Mouse (Mus musculus) neural tube, embryonic 12.5 days (tissue): ENCODE measurements at regions not wholly inside any gene's neighbourhood (a gene's known extent, or its start where the extent isn't known, plus 50 kb on each side); places are given as distances from the start of the nearest gene placed in this dataset.
A peak's percentile ranks its signal among the peaks of the same experiment; 100 is the strongest.

Experiments used
- ATAC-seq: fragments of 200-750 bp; cut with Nextera tagmentation; 2 replicates; pipeline ENCODE4 v1.8.0; 2017; ENCODE audit warnings: low read depth, mild to moderate bottlenecking, moderate TSS enrichment, moderate library complexity; ENCODE audit not compliant: low FRiP score
- H3K27ac ChIP-seq: fragments of 300-500 bp; sonication (generic); 2 replicates; pipeline ENCODE4 v1.5.1; 2016
- H3K27me3 ChIP-seq: fragments of 300-500 bp; sonication (generic); replicated peaks from 2 replicates; pipeline ENCODE4 v1.6.1; 2016; ENCODE audit warnings: mild to moderate bottlenecking
- H3K36me3 ChIP-seq: fragments of 300-500 bp; sonication (generic); 2 replicates; pipeline ENCODE4 v1.6.1; 2016; ENCODE audit warnings: mild to moderate bottlenecking
- H3K4me1 ChIP-seq: fragments of 300-500 bp; sonication (generic); 2 replicates; pipeline ENCODE4 v1.6.1; 2016
- H3K4me2 ChIP-seq: fragments of 300-500 bp; sonication (generic); replicated peaks from 2 replicates; pipeline ENCODE4 v1.6.1; 2016; ENCODE audit warnings: mild to moderate bottlenecking
- H3K4me3 ChIP-seq: fragments of 300-500 bp; sonication (generic); 2 replicates; pipeline ENCODE4 v1.5.1; 2016
- H3K9ac ChIP-seq: fragments of 300-500 bp; sonication (generic); 2 replicates; pipeline ENCODE4 v1.6.1; 2016; ENCODE audit warnings: mild to moderate bottlenecking
- H3K9me3 ChIP-seq: fragments of 300-500 bp; sonication (generic); 2 replicates; pipeline ENCODE4 v1.6.1; 2016; ENCODE audit warnings: mild to moderate bottlenecking
- WGBS: fragments of 180-500 bp; shearing (Covaris S2); methylation state at CpG from one replicate; pipeline ENCODE4 v1.1.7; 2016; 5-methylcytosine and 5-hydroxymethylcytosine counted together

GRCm38 (mm10) chr1:73190832-73191231 is 175.1 kb upstream of the Tnp1 start:
- Histone ChIP-seq H3K9me3 (no peaks in the 10 kb centered on the region), H3K4me2 (no peak overlapping the region), H3K9ac (no peak overlapping the region), H3K4me1 (no peaks in the 10 kb centered on the region), H3K27me3 (no peaks in the 10 kb centered on the region), H3K36me3 (no peaks in the 10 kb centered on the region), H3K4me3 (no peak overlapping the region), H3K27ac (no peak overlapping the region)
- no peak for ATAC-seq
- WGBS: 56% methylated on average over 5 of the region's 5 CpGs

- no peaks in the 10 kb centered on the region for H3K36me3 ChIP-seq
- H3K4me2 ChIP-seq: no peak overlapping the region
- no peak overlapping the region for H3K9ac ChIP-seq
- H3K27me3 ChIP-seq: no peaks in the 10 kb centered on the region
- no peak overlapping the region for H3K4me3 ChIP-seq
- H3K27ac ChIP-seq: no peak overlapping the region
- WGBS: 64% methylated on average over 2 of the region's 2 CpGs
- no peaks in the 10 kb centered on the region for H3K4me1 ChIP-seq
- no peak for ATAC-seq
- H3K9me3 ChIP-seq: no peaks in the 10 kb centered on the region
These were observed 173.1 kb upstream of the Tnp1 start for GRCm38 (mm10) chr1:73188796-73189195.

- no peak overlapping the region for H3K27ac ChIP-seq
- no peaks in the 10 kb centered on the region for H3K27me3 ChIP-seq
- no peak overlapping the region for H3K4me2 ChIP-seq
- H3K36me3 ChIP-seq: no peaks in the 10 kb centered on the region
- H3K9me3 ChIP-seq: no peaks in the 10 kb centered on the region
- no peak overlapping the region for H3K9ac ChIP-seq
- H3K4me1 ChIP-seq: no peaks in the 10 kb centered on the region
- 89% methylated on average over 6 of the region's 6 CpGs for WGBS
- H3K4me3 ChIP-seq: no peak overlapping the region
- ATAC-seq: no peak
These were observed 168.8 kb upstream of the Tnp1 start for GRCm38 (mm10) chr1:73184477-73184876.

- WGBS: 85% methylated on average over 3 of the region's 3 CpGs
These were observed 163.1 kb upstream of the Tnp1 start for GRCm38 (mm10) chr1:73178810-73179209.

GRCm38 (mm10) chr1:73177076-73177475 is 161.4 kb upstream of the Tnp1 start:
- no peak overlapping the region for H3K27ac ChIP-seq
- no peaks in the 10 kb centered on the region for H3K36me3 ChIP-seq
- no peak overlapping the region for H3K4me2 ChIP-seq
- no peak overlapping the region for H3K4me3 ChIP-seq
- H3K27me3 ChIP-seq: no peaks in the 10 kb centered on the region
- WGBS: 91% methylated on average over 3 of the region's 3 CpGs
- H3K4me1 ChIP-seq: no peaks in the 10 kb centered on the region
- ATAC-seq: no peak
- H3K9ac ChIP-seq: no peak overlapping the region
- no peaks in the 10 kb centered on the region for H3K9me3 ChIP-seq

More at GRCm38 (mm10) chr1:73178810-73179209, 163.1 kb upstream of the Tnp1 start:
- ATAC-seq: no peak
- no peak overlapping the region for H3K4me3 ChIP-seq
- no peaks in the 10 kb centered on the region for H3K36me3 ChIP-seq
- H3K27ac ChIP-seq: no peak overlapping the region
- H3K4me2 ChIP-seq: no peak overlapping the region
- H3K9me3 ChIP-seq: no peaks in the 10 kb centered on the region
- H3K4me1 ChIP-seq: no peaks in the 10 kb centered on the region
- H3K9ac ChIP-seq: no peak overlapping the region
- no peaks in the 10 kb centered on the region for H3K27me3 ChIP-seq

GRCm38 (mm10) chr1:73170668-73171008 is 154.9 kb upstream of the Tnp1 start:
- no peak for ATAC-seq
- H3K9me3 ChIP-seq: no peaks in the 10 kb centered on the region
- peaks cover 16% of the 10 kb centered on the region for H3K4me1 ChIP-seq
- H3K4me3 ChIP-seq: no peak overlapping the region
- 53% methylated on average over 3 of the region's 3 CpGs for WGBS
- H3K27me3 ChIP-seq: no peaks in the 10 kb centered on the region
- H3K36me3 ChIP-seq: no peaks in the 10 kb centered on the region
- H3K9ac ChIP-seq: no peak overlapping the region
- H3K4me2 ChIP-seq: no peak overlapping the region
- no peak overlapping the region for H3K27ac ChIP-seq

GRCm38 (mm10) chr1:73169929-73170667 is 154.4 kb upstream of the Tnp1 start:
- no peaks in the 10 kb centered on the region for H3K27me3 ChIP-seq
- no peaks in the 10 kb centered on the region for H3K9me3 ChIP-seq
- H3K9ac ChIP-seq: no peak overlapping the region
- peak; percentile 79 for ATAC-seq
- peaks cover 16% of the 10 kb centered on the region for H3K4me1 ChIP-seq
- 29% methylated on average over 6 of the region's 6 CpGs for WGBS
- no peak overlapping the region for H3K27ac ChIP-seq
- no peak overlapping the region for H3K4me3 ChIP-seq
- no peaks in the 10 kb centered on the region for H3K36me3 ChIP-seq
- no peak overlapping the region for H3K4me2 ChIP-seq

GRCm38 (mm10) chr1:73169077-73169869 is 153.6 kb upstream of the Tnp1 start:
- H3K4me1 ChIP-seq: peaks cover 16% of the 10 kb centered on the region
- H3K36me3 ChIP-seq: no peaks in the 10 kb centered on the region
- peak; percentile 77 for ATAC-seq
- 36% methylated on average over 10 of the region's 10 CpGs for WGBS
- no peak overlapping the region for H3K4me3 ChIP-seq
- H3K27ac ChIP-seq: no peak overlapping the region
- H3K27me3 ChIP-seq: no peaks in the 10 kb centered on the region
- H3K4me2 ChIP-seq: no peak overlapping the region
- H3K9ac ChIP-seq: no peak overlapping the region
- H3K9me3 ChIP-seq: no peaks in the 10 kb centered on the region

GRCm38 (mm10) chr1:73160199-73160598 is 144.5 kb upstream of the Tnp1 start:
- Histone ChIP-seq H3K4me2 (no peak overlapping the region), H3K9me3 (no peaks in the 10 kb centered on the region), H3K4me1 (no peaks in the 10 kb centered on the region), H3K27me3 (no peaks in the 10 kb centered on the region), H3K4me3 (no peak overlapping the region), H3K9ac (no peak overlapping the region), H3K36me3 (no peaks in the 10 kb centered on the region), H3K27ac (no peak overlapping the region)
- ATAC-seq: no peak
- 91% methylated on average over 3 of the region's 3 CpGs for WGBS

GRCm38 (mm10) chr1:73159405-73159976 is 143.8 kb upstream of the Tnp1 start:
- 84% methylated on average over 7 of the region's 7 CpGs for WGBS
- H3K4me1 ChIP-seq: no peaks in the 10 kb centered on the region

GRCm38 (mm10) chr1:73153438-73154097 is 137.9 kb upstream of the Tnp1 start:
- Histone ChIP-seq H3K36me3 (no peaks in the 10 kb centered on the region), H3K4me3 (no peak overlapping the region), H3K4me2 (no peak overlapping the region), H3K4me1 (no peaks in the 10 kb centered on the region), H3K27ac (no peak overlapping the region), H3K9ac (no peak overlapping the region), H3K27me3 (no peaks in the 10 kb centered on the region), H3K9me3 (no peaks in the 10 kb centered on the region)
- no peak for ATAC-seq
- 70% methylated on average over 9 of the region's 9 CpGs for WGBS

More at GRCm38 (mm10) chr1:73159405-73159976, 143.8 kb upstream of the Tnp1 start:
- Histone ChIP-seq H3K4me2 (no peak overlapping the region), H3K4me3 (no peak overlapping the region), H3K27me3 (no peaks in the 10 kb centered on the region), H3K9ac (no peak overlapping the region), H3K27ac (no peak overlapping the region), H3K9me3 (no peaks in the 10 kb centered on the region), H3K36me3 (no peaks in the 10 kb centered on the region)
- ATAC-seq: no peak

- no peak overlapping the region for H3K4me3 ChIP-seq
- WGBS: 85% methylated on average over 4 of the region's 4 CpGs
- no peaks in the 10 kb centered on the region for H3K4me1 ChIP-seq
- H3K4me2 ChIP-seq: no peak overlapping the region
- no peaks in the 10 kb centered on the region for H3K9me3 ChIP-seq
- H3K27ac ChIP-seq: no peak overlapping the region
- H3K36me3 ChIP-seq: no peaks in the 10 kb centered on the region
- ATAC-seq: no peak
- no peak overlapping the region for H3K9ac ChIP-seq
- H3K27me3 ChIP-seq: no peaks in the 10 kb centered on the region
These were observed 134.2 kb upstream of the Tnp1 start for GRCm38 (mm10) chr1:73149926-73150325.
